Comparison of ENCODE assay signal across 23 mouse cellular contexts in genomic region chr1:59917401-59917800, GRCm38 (mm10). TPM values are rescaled to one million over a fixed set of nuclear protein-coding genes. Genes with fewer than 3 reads are reported as not detected.
DNase-seq lines count a peak whose midpoint lies in the region; ATAC-seq and TF ChIP-seq lines count a peak whose summit lies in the region.
"Had no signal": no experiment of that assay in that cellular context is flagged by ENCODE, and none has a peak within 500 bp of the region (broad histone marks: within the 10 kb centered on the region; RNA-seq: fewer than 3 reads in every experiment).

No protein-coding gene starts in this region.

- H3K4me3 ChIP-seq in cerebellum, adult 2 months (replicated peaks; ENCODE audit: insufficient read depth, low read depth, low read length): no peak overlapping the region
- H3K4me3 ChIP-seq in intestine, embryonic 16.5 days (ENCODE audit: low read length): no peak overlapping the region
- H3K4me3 ChIP-seq in layer of hippocampus, adult 2 months: no peak overlapping the region
- H3K4me3 ChIP-seq: forebrain, embryonic 10.5 days; gastrocnemius, adult 2 months; lung, embryonic 15.5 days; midbrain, embryonic 13.5 days; neural tube, embryonic 15.5 days had no signal

- peak; percentile 30; the same call in 1 of the 2 replicates for ATAC-seq in common myeloid progenitor, adult 5-6 weeks (replicated peaks; ENCODE audit: low read depth, poor library complexity, severe bottlenecking)
- no peak for ATAC-seq in intestine, embryonic 16.5 days
- ATAC-seq: hindbrain, embryonic 16.5 days; midbrain, embryonic 13.5 days had no signal

- peak; percentile 10 for DNase-seq in cerebellum, adult 9-10 months
- DNase-seq in cerebellum, adult 2 months: no peak
- DNase-seq in naive thymus-derived CD4-positive, alpha-beta T cell, adult 2 months (ENCODE audit: low read depth): peak; percentile 79
- DNase-seq in thymus, postnatal 36 days: peak; percentile 13 to 18
- DNase-seq in left cerebral cortex, adult 8-10 months (ENCODE audit: low spot score in 2 of 2): no peak
- DNase-seq in layer of hippocampus, adult 2 months (ENCODE audit: low spot score in 2 of 2): no peak
- DNase-seq: adrenal gland, postnatal 10 days; cerebellum, postnatal 10 days; gastrocnemius, adult 2 months; heart, adult 18-20 months; heart, postnatal 4 days; kidney, adult 2 months; kidney, postnatal 14 days; lung, postnatal 4 days; right cerebral cortex, postnatal 25 days had no signal

- no peaks in the 10 kb centered on the region for H3K36me3 ChIP-seq in intestine, embryonic 16.5 days (ENCODE audit: control insufficient read depth, insufficient read depth, low read length)
- H3K36me3 ChIP-seq: forebrain, embryonic 10.5 days; lung, embryonic 15.5 days; midbrain, embryonic 13.5 days; neural tube, embryonic 15.5 days had no signal

- peaks cover under 1% of the 10 kb centered on the region; the same call in 1 of the 2 replicates for H3K9me3 ChIP-seq in intestine, embryonic 16.5 days (ENCODE audit: control insufficient read depth, low read length)
- H3K9me3 ChIP-seq: forebrain, embryonic 10.5 days; lung, embryonic 15.5 days; midbrain, embryonic 13.5 days; neural tube, embryonic 15.5 days had no signal

- H3K27me3 ChIP-seq in cerebellum, adult 2 months (ENCODE audit: control insufficient read depth, insufficient read depth, low read length): no peaks in the 10 kb centered on the region
- no peaks in the 10 kb centered on the region for H3K27me3 ChIP-seq in intestine, embryonic 16.5 days (replicated peaks; ENCODE audit: control insufficient read depth, insufficient read depth, low read length)
- H3K27me3 ChIP-seq: lung, embryonic 15.5 days; midbrain, embryonic 13.5 days; neural tube, embryonic 15.5 days had no signal

- H3K27ac ChIP-seq in cerebellum, adult 2 months (ENCODE audit: insufficient read depth, low read length): no peak overlapping the region
- H3K27ac ChIP-seq in intestine, embryonic 16.5 days (ENCODE audit: low read length): no peak overlapping the region
- H3K27ac ChIP-seq in layer of hippocampus, adult 2 months: no peak overlapping the region
- H3K27ac ChIP-seq: forebrain, embryonic 10.5 days; gastrocnemius, adult 2 months; liver, embryonic 14.5 days; lung, embryonic 15.5 days; midbrain, embryonic 13.5 days; neural tube, embryonic 15.5 days had no signal

- TF ChIP-seq POLR2A in cerebellum, adult 2 months (IDR thresholded peaks at IDR 0.05; ENCODE audit: borderline replicate concordance, insufficient read depth, low read length): no peak

- H3K9ac ChIP-seq in intestine, embryonic 16.5 days (ENCODE audit: low read depth, low read length): no peak overlapping the region
- H3K9ac ChIP-seq: liver, embryonic 14.5 days; lung, embryonic 15.5 days; midbrain, embryonic 13.5 days; neural tube, embryonic 15.5 days had no signal

- H3K4me1 ChIP-seq in cerebellum, adult 2 months (ENCODE audit: control insufficient read depth, insufficient read depth, low read length): no peaks in the 10 kb centered on the region; the same call in 1 of the 2 replicates
- peaks cover 19% of the 10 kb centered on the region for H3K4me1 ChIP-seq in intestine, embryonic 16.5 days (ENCODE audit: control insufficient read depth, insufficient read depth, low read length)

- 68% methylated on average over 3 of the region's 3 CpGs for WGBS in cerebellum, adult 2 months
- WGBS in intestine, embryonic 16.5 days: 71% methylated on average over 3 of the region's 3 CpGs

- no peak for TF ChIP-seq CTCF in cerebellum, adult 2 months (IDR thresholded peaks at IDR 0.05; ENCODE audit: borderline replicate concordance, insufficient read depth, low read depth, low read length)
- no peak for TF ChIP-seq CTCF in layer of hippocampus, adult 2 months (conservative IDR thresholded peaks at IDR 0.05)

- H3K4me2 ChIP-seq in intestine, embryonic 16.5 days (ENCODE audit: low read depth, low read length): no peak overlapping the region
- H3K4me2 ChIP-seq: lung, embryonic 15.5 days; midbrain, embryonic 13.5 days; neural tube, embryonic 15.5 days had no signal

RNA-seq across cellular contexts. Expression of gene Fam117b, which starts 4.6 kb away (rescaled TPM):
- polyA plus RNA-seq in cerebellum, adult 2 months (2012; rRNA removed): 27.8 and 27.9 TPM in 2 replicates
- 26.9 and 27.3 TPM in 2 replicates for total RNA-seq in common myeloid progenitor, adult 5-6 weeks (2017)
- polyA plus RNA-seq in intestine, embryonic 16.5 days (2015; fragmentation: Nextera tagmentation; extraction: Ambion mirVana): 2.9 TPM in 2 replicates
- 10 to 100 TPM; 54.9 to 60.2 (median 57.9) TPM for total RNA-seq in left cerebral cortex, adult 8-10 months (2022)
- 10 to 100 TPM; 55.7 to 57.3 TPM for total RNA-seq in layer of hippocampus, adult 2 months (2021)

Comparison
In these comparisons a context has a peak if more than half of its experiments do, and no peak if none do; other contexts are left out.
1. DNase-seq: peak in cerebellum, adult 9-10 months (single experiment), naive thymus-derived CD4-positive, alpha-beta T cell, adult 2 months (single experiment) and thymus, postnatal 36 days (2 of 2); none in cerebellum, adult 2 months (0 of 2), left cerebral cortex, adult 8-10 months (0 of 2) and layer of hippocampus, adult 2 months (0 of 2).